Mouse (Mus musculus) embryonic facial prominence, embryonic 11.5 days (tissue): ENCODE measurements at regions not wholly inside any gene's neighbourhood (a gene's known extent, or its start where the extent isn't known, plus 50 kb on each side); places are given as distances from the start of the nearest gene placed in this dataset.

Experiments
- ATAC-seq: fragments of 200-750 bp; cut with Nextera tagmentation; replicated peaks from 2 replicates; pipeline ENCODE4 v1.8.0; 2017; ENCODE audit warnings: low read depth; ENCODE audit not compliant: insufficient number of reproducible peaks, low FRiP score, low TSS enrichment
- DNase-seq: peaks from one replicate; pipeline ENCODE4 v3.0.0-alpha.2; 2015; ENCODE audit warnings: low spot score
- H3K27ac ChIP-seq: fragments of 300-500 bp; sonication (generic); replicated peaks from 2 replicates; pipeline ENCODE4 v1.5.1; 2014; ENCODE audit warnings: mild to moderate bottlenecking, low read depth, low read length, control low read depth
- H3K27me3 ChIP-seq: fragments of 300-500 bp; sonication (generic); 2 replicates; pipeline ENCODE4 v1.6.1; 2014; ENCODE audit warnings: mild to moderate bottlenecking, low read length, moderate library complexity, mixed read lengths; ENCODE audit not compliant: control insufficient read depth, insufficient read depth
- H3K36me3 ChIP-seq: fragments of 300-500 bp; sonication (generic); replicated peaks from 2 replicates; pipeline ENCODE4 v1.6.1; 2014; ENCODE audit warnings: low read depth, mild to moderate bottlenecking, low read length, moderate library complexity, mixed read lengths; ENCODE audit not compliant: control insufficient read depth, insufficient read depth
- H3K4me1 ChIP-seq: fragments of 300-500 bp; sonication (generic); 2 replicates; pipeline ENCODE4 v1.6.1; 2014; ENCODE audit warnings: low read length, mixed read lengths; ENCODE audit not compliant: control insufficient read depth, insufficient read depth
- H3K4me2 ChIP-seq: fragments of 300-500 bp; sonication (generic); 2 replicates; pipeline ENCODE4 v1.6.1; 2014; ENCODE audit warnings: low read depth, mild to moderate bottlenecking, control low read depth, low read length, moderate library complexity
- H3K4me3 ChIP-seq: fragments of 300-500 bp; sonication (generic); 2 replicates; pipeline ENCODE4 v1.5.1; 2014; ENCODE audit warnings: low read depth, low read length, control low read depth
- H3K9ac ChIP-seq: fragments of 300-500 bp; sonication (generic); replicated peaks from 2 replicates; pipeline ENCODE4 v1.6.1; 2014; ENCODE audit warnings: mild to moderate bottlenecking, control low read depth, low read length
- H3K9me3 ChIP-seq: fragments of 300-500 bp; sonication (generic); replicated peaks from 2 replicates; pipeline ENCODE4 v1.6.1; 2016; ENCODE audit warnings: mild to moderate bottlenecking, low read length, inconsistent platforms, mixed read lengths; ENCODE audit not compliant: control insufficient read depth
- WGBS: fragments of 180-500 bp; shearing (Covaris S2); extraction: QIAGEN DNeasy Blood & Tissue Kit; methylation state at CpG from one replicate; pipeline ENCODE4 v1.1.7; 2014; 5-methylcytosine and 5-hydroxymethylcytosine counted together

DNA sequence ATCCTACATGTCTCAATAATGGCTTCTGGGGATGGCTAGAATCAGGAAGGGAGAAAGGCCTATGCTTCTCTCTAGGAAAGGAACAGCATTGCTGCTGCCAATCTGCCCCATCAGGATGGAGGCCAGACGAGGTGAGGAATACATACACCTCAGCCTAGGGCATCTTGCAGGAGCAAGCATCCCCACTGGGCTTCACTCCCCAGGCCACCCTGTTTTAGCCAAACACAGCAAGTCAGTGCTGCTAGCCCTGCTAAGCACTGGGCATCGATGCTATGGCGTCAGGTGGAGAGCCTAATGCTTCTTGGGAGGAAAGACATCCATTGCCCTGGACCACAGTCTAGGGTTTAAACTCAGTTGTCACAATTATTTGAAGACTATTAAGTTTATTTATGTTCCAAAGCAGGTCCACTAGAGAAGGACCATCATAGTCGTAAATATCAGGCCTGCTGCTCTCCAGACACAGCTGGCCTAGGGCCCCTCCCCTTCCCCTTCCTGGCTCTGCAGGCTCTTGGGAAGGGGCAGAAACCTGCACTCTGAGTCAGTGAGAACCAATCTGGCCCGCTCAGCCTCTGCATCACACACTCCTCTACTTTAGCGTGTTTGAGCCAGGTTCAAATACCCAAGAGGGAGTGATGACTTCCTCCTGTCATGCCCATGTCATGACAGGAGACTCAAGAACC, 79.5 kb upstream of the Pkdcc start:
- Histone ChIP-seq H3K36me3 (no peaks in the 10 kb centered on the region), H3K27ac (no peak overlapping the region), H3K4me2 (no peak overlapping the region), H3K4me1 (peaks cover 3% of the 10 kb centered on the region), H3K9ac (no peak overlapping the region), H3K4me3 (no peak overlapping the region), H3K9me3 (no peaks in the 10 kb centered on the region), H3K27me3 (no peaks in the 10 kb centered on the region)
- WGBS = 51% methylated on average over 6 of the region's 6 CpGs
- DNase-seq (no peak), ATAC-seq (no peak)

- no peak for ATAC-seq
- H3K4me1 ChIP-seq = peaks cover 3% of the 10 kb centered on the region
- H3K9ac ChIP-seq = no peak overlapping the region
- 59% methylated on average over 5 of the region's 5 CpGs for WGBS
- no peak overlapping the region for H3K4me3 ChIP-seq
- H3K9me3 ChIP-seq = no peaks in the 10 kb centered on the region
- no peaks in the 10 kb centered on the region for H3K27me3 ChIP-seq
- no peaks in the 10 kb centered on the region for H3K36me3 ChIP-seq
- H3K4me2 ChIP-seq = no peak overlapping the region
- H3K27ac ChIP-seq = no peak overlapping the region
- no peak for DNase-seq
These were observed 78.8 kb upstream of the Pkdcc start for GRCm38 (mm10) chr17:83136267-83136666.

DNA sequence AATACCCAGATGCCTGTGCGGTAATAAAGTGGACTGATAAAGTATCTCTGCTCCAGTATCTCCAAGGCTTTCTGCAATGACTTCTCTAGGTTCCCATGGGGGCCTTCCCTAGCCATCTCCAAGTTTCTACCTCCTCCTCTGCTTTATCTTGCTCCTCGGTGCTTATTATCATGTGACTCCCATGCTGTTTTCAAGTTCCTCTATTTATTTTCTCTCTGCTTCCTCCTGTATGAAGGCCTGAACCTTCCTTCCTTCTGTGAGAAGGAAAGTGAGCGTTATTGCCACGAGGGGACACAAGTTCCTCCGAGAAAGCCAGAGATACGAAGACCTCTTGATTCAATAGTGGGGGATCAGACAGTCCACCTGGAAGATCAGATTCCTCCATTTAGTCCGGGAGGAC, 77.4 kb upstream of the Pkdcc start:
- ATAC-seq (no peak), DNase-seq (no peak)
- Histone ChIP-seq H3K9ac (no peak overlapping the region), H3K9me3 (no peaks in the 10 kb centered on the region), H3K27ac (no peak overlapping the region), H3K4me1 (peaks cover 3% of the 10 kb centered on the region), H3K36me3 (no peaks in the 10 kb centered on the region), H3K4me2 (no peak overlapping the region), H3K27me3 (no peaks in the 10 kb centered on the region), H3K4me3 (no peak overlapping the region)
- WGBS = 86% methylated on average over 7 of the region's 7 CpGs

DNA sequence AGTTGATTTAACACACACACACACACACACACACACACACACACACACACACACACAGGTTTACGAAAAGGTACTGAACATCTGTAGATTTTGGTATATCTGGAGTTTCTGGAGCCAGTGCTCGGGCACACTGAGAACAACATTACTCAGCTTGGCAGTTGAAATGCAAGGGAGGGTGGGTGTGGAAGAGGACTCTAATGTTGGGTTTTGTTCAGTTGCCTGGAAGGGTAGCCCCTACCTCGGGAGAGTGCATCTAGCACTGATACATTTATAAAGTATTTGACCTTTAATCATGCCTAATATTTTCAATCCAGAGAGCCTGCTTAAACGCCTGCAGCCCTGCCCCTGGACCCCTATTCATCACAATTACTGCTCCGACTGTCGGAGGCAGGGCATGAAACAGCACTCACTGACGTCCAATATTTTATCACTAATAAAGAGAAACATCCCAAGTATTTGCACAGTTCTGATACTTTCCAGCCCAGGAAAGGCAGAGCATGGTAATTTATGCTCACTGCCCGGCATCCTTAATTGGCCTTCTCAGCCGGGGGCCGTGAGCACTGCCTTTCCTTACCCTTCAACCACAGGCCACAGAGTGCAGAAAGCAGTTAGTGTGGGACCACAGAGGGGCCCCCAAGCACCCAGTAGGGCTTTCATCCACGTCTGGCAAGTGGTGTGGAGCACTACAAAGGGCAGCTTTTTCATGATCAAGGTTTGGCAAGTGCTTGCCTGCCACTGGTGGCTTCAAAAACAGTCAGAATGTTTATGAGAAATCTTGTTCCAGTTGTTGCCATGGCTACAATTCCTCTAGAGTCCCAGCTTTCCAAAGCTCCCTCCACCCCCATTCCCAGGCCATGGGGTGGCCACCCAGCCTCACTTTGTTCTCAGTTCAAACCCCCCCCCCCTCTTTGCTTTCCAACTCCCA, 76.3 kb upstream of the Pkdcc start:
- no peak; the same call in none of the 2 replicates for ATAC-seq
- DNase-seq = no peak
- WGBS = 31% methylated on average over 11 of the region's 11 CpGs

GRCm38 (mm10) chr17:83148371-83148929, 66.6 kb upstream of the Pkdcc start:
- no peaks in the 10 kb centered on the region for H3K4me1 ChIP-seq
- no peak for ATAC-seq
- no peak overlapping the region for H3K27ac ChIP-seq

More for the DNA sequence above, 76.3 kb upstream of the Pkdcc start:
- H3K9me3 ChIP-seq = no peaks in the 10 kb centered on the region
- no peak overlapping the region for H3K4me3 ChIP-seq
- H3K27ac ChIP-seq = no peak overlapping the region
- no peaks in the 10 kb centered on the region for H3K27me3 ChIP-seq
- H3K4me1 ChIP-seq = peaks cover under 1% of the 10 kb centered on the region; the same call in 1 of the 2 replicates
- no peak overlapping the region for H3K9ac ChIP-seq
- H3K4me2 ChIP-seq = no peak overlapping the region
- H3K36me3 ChIP-seq = no peaks in the 10 kb centered on the region

GRCm38 (mm10) chr17:83149336-83149735, 65.8 kb upstream of the Pkdcc start:
- H3K4me1 ChIP-seq = no peaks in the 10 kb centered on the region
- 78% methylated on average over 6 of the region's 6 CpGs for WGBS
- no peak overlapping the region for H3K4me3 ChIP-seq
- H3K27me3 ChIP-seq = no peaks in the 10 kb centered on the region
- no peaks in the 10 kb centered on the region for H3K36me3 ChIP-seq
- no peak overlapping the region for H3K9ac ChIP-seq
- H3K9me3 ChIP-seq = no peaks in the 10 kb centered on the region
- ATAC-seq (no peak), DNase-seq (no peak)
- no peak overlapping the region for H3K27ac ChIP-seq
- no peak overlapping the region for H3K4me2 ChIP-seq

More at GRCm38 (mm10) chr17:83148371-83148929, 66.6 kb upstream of the Pkdcc start:
- no peak for DNase-seq
- no peaks in the 10 kb centered on the region for H3K36me3 ChIP-seq
- no peaks in the 10 kb centered on the region for H3K27me3 ChIP-seq
- H3K4me3 ChIP-seq = no peak overlapping the region
- H3K9me3 ChIP-seq = no peaks in the 10 kb centered on the region
- H3K9ac ChIP-seq = no peak overlapping the region
- H3K4me2 ChIP-seq = no peak overlapping the region
- WGBS = 86% methylated on average over 15 of the region's 15 CpGs

DNA sequence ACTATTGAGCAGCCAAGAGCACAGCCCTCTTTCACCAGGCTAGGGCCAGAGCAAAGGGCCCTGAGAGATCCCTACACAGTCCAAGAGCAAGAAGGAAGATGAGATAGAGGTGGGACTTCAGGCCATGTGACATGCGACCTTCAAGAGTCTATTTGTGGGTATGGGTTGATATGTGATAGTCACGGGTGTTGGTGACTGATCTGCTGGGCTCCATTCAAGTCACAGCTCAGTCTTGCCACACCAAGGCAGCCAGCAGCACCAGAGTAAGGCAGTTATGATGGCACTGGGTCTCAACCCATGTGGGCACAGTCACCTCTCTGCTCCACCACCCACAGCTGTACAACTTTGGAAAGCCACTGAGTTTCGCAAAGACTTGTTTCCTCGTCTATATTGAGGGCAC, 60.0 kb upstream of the Pkdcc start:
- Histone ChIP-seq H3K4me2 (no peak overlapping the region), H3K36me3 (no peaks in the 10 kb centered on the region), H3K27ac (no peak overlapping the region), H3K9ac (no peak overlapping the region), H3K4me3 (no peak overlapping the region), H3K4me1 (no peaks in the 10 kb centered on the region), H3K9me3 (no peaks in the 10 kb centered on the region), H3K27me3 (no peaks in the 10 kb centered on the region)
- no peak for DNase-seq
- no peak; the same call in 1 of the 2 replicates for ATAC-seq
- WGBS = 96% methylated on average over 4 of the region's 4 CpGs

DNA sequence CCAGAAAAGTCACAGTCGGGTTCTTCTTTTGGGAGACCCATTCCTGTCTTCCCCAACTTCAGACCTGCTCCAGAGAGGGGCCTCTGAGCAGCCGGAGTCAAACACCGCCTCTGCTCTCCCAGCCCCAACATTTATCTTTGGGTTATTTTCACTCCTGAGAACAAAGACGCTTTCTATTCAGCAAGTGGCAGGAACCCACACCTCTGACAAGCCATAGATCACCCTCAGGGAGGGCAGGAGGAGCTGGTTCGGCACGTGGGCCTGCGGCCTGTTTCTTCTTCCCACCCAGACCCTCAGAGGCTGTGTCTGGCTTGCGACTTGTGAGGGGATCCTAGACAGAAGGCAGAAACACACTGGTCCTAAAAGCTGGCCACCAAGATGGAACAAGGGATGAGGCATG, 58.4 kb upstream of the Pkdcc start:
- Histone ChIP-seq H3K4me2 (no peak overlapping the region), H3K4me3 (no peak overlapping the region), H3K4me1 (no peaks in the 10 kb centered on the region), H3K9ac (no peak overlapping the region), H3K9me3 (no peaks in the 10 kb centered on the region), H3K36me3 (no peaks in the 10 kb centered on the region), H3K27ac (no peak overlapping the region), H3K27me3 (no peaks in the 10 kb centered on the region)
- 32% methylated on average over 8 of the region's 8 CpGs for WGBS
- DNase-seq = no peak
- ATAC-seq = no peak
